Mouse (Mus musculus): ENCODE data around the gene Olfr1321.

Gene Olfr1321

GRCm38 (mm10) chrX:49734959-49735358 is at the start of gene Olfr1321:
Gene Olfr1321, minus strand, starts transcription at chrX:49735059.
- DNase-seq, result no peak

- peak in 1 of 2 experiments; percentile 1 for DNase-seq
Measured at GRCm38 (mm10) chrX:49770828-49771227, 36.0 kb upstream of the Olfr1321 start.

DNA sequence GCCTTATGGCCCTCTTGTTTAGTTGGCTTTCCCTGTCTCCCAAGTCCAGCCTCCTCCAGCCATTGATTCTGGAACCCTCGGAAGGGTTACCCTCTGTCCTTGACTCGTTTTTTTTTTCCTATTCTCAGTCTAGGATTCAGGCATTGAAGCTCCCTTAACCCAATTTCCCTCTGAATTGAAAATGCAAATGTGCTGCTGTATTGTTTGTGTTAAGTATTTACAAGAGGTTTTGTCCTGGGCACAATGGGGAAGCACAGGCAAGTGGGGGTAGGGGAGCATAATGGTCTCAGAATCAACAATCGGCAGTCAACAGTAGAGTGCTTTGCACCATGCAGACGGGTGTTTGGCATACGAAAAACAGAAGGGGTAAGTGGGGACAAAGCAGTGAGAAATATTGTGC is 10.3 kb upstream of the Olfr1321 start:
- no peak for DNase-seq
